Mouse (Mus musculus) granulocyte monocyte progenitor cell, adult 5-6 weeks (primary cell): ENCODE results near the gene Bphl. TPM values are rescaled to one million over a fixed set of nuclear protein-coding genes. Genes with fewer than 3 reads are reported as not detected.

Source experiments
- ATAC-seq: replicated peaks from 2 replicates; pipeline ENCODE4 v1.8.0; 2016; ENCODE audit warnings: mild to moderate bottlenecking, moderate TSS enrichment, inconsistent platforms; ENCODE audit not compliant: poor library complexity, severe bottlenecking
- total RNA-seq, 2 experiments: library from RNA; stranded (forward) in 1 of 2; stranded (reverse) in 1 of 2; fragments of 200-712, 200-1000 nt in 1 of 2; fragments of >200 nt in 1 of 2; fragmentation: Nextera tagmentation in 1 of 2; gene quantifications; 2 replicates each; pipeline ENCODE4 v1.2.3; 2014 to 2017

The Bphl gene
- total RNA-seq, 2 experiments from 2014 or later: 39.5 to 88.3 TPM

GRCm38 (mm10) chr13:34084026-34084750, 46.8 kb downstream of the Bphl start:
- ATAC-seq: no peak

GRCm38 (mm10) chr13:34087052-34087812, 49.8 kb downstream of the Bphl start:
- ATAC-seq: no peak

GRCm38 (mm10) chr13:34088201-34088649, 50.8 kb downstream of the Bphl start:
- ATAC-seq: peak; percentile 85

GRCm38 (mm10) chr13:34088871-34089288, 51.5 kb downstream of the Bphl start:
- ATAC-seq: peak; percentile 77

- peak; percentile 31; the same call in 1 of the 2 replicates for ATAC-seq
Measured at GRCm38 (mm10) chr13:34089358-34089757, 52.0 kb downstream of the Bphl start.

- ATAC-seq: no peak
Measured at GRCm38 (mm10) chr13:34095542-34096435, 58.4 kb downstream of the Bphl start.

- ATAC-seq: no peak
Measured at GRCm38 (mm10) chr13:34096455-34096854, 59.1 kb downstream of the Bphl start.

- no peak for ATAC-seq
Measured at GRCm38 (mm10) chr13:34097086-34097485, 59.7 kb downstream of the Bphl start.

- ATAC-seq: no peak
Measured at GRCm38 (mm10) chr13:34100733-34101132, 63.3 kb downstream of the Bphl start.

GRCm38 (mm10) chr13:34101247-34101646, 63.9 kb downstream of the Bphl start:
- no peak for ATAC-seq

- ATAC-seq: peak; percentile 22; the same call in 1 of the 2 replicates
Measured at GRCm38 (mm10) chr13:34101908-34102307, 64.5 kb downstream of the Bphl start.

GRCm38 (mm10) chr13:34105364-34105763, 68.0 kb downstream of the Bphl start:
- ATAC-seq: no peak

GRCm38 (mm10) chr13:34106256-34106655, 68.9 kb downstream of the Bphl start:
- no peak for ATAC-seq

GRCm38 (mm10) chr13:34106999-34107398, 69.6 kb downstream of the Bphl start:
- ATAC-seq: peak; percentile 97

- no peak for ATAC-seq
Measured at GRCm38 (mm10) chr13:34109035-34109676, 71.8 kb downstream of the Bphl start.

GRCm38 (mm10) chr13:34109677-34110058, 72.3 kb downstream of the Bphl start:
- ATAC-seq: peak; percentile 41

- no peak for ATAC-seq
Measured at GRCm38 (mm10) chr13:34111019-34111418, 73.6 kb downstream of the Bphl start.

- ATAC-seq: no peak
Measured at GRCm38 (mm10) chr13:34111878-34112277, 74.5 kb downstream of the Bphl start.

GRCm38 (mm10) chr13:34112369-34113081, 75.1 kb downstream of the Bphl start:
- ATAC-seq: no peak
